Mouse (Mus musculus) G1E (cell line): Measurements from ENCODE around the gene Ank.

ENCODE experiments used
- CTCF ChIP-seq: IDR thresholded peaks from 2 replicates; pipeline ENCODE4 v1.5.1; 2012; ENCODE audit warnings: low read depth, low read length, inconsistent platforms, mixed read lengths
- GATA1 ChIP-seq: IDR thresholded peaks from 2 replicates; pipeline ENCODE4 v1.6.1; 2012; ENCODE audit warnings: borderline replicate concordance, low read length, inconsistent platforms, mixed read lengths
- POLR2AphosphoS5 ChIP-seq: IDR thresholded peaks from 2 replicates; pipeline ENCODE4 v1.6.1; 2012; ENCODE audit warnings: low read depth, low read length, inconsistent platforms; ENCODE audit not compliant: insufficient replicate concordance
- TAL1 ChIP-seq: conservative IDR thresholded peaks from 2 replicates; pipeline ENCODE4 v1.6.1; 2012; ENCODE audit warnings: low read depth, low read length, inconsistent platforms, mixed read lengths

DNA sequence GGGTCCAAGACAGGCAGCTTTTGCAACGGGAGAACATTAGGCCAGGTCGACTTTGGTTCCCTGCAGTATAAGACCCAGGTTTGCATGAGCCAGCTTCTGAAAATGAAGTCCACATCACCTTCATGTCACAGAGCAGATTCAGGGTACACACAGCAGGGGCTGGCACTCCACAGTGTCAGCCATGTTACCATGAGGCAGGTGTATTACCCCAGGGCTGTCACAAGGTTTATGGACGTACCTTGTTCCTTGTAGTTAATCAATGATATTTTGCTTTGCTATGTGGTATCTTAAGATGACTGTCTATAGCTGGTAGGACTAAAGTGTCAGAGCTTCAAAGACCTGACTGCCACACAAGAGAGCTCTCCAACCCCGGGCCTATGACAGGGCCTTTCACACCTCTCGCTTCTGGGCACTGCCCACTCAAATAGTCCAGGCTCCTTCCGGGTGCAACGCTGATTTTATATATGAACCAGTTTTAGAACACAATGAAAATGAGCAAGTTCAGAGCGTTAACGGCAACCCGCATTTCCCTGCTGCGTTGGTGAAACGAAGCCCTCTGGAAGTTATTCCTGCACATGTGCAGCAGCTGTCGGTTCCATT, 132.4 kb downstream of the Ank start:
- TF ChIP-seq GATA1, result no peak
- no peak for TF ChIP-seq CTCF
- TF ChIP-seq POLR2AphosphoS5, result no peak
- no peak for TF ChIP-seq TAL1
